ENCODE assay signal across 11 mouse cellular contexts in genomic region chr8:127516043-127516442, GRCm38 (mm10).
DNase-seq lines count a peak whose midpoint lies in the region; ATAC-seq lines count a peak whose summit lies in the region.
"Had no signal": no experiment of that assay in that cellular context is flagged by ENCODE, and none has a peak within 500 bp of the region (broad histone marks: within the 10 kb centered on the region; RNA-seq: fewer than 3 reads in every experiment).

No protein-coding gene starts in this region.

- peaks cover 92% of the 10 kb centered on the region for H3K4me1 ChIP-seq in megakaryocyte, embryonic 14.5 days
- peaks cover 8% of the 10 kb centered on the region; the same call in 1 of the 2 replicates for H3K4me1 ChIP-seq in intestine, embryonic 15.5 days (replicated peaks)

- 0 out of 2 replicates have a peak overlapping the region, but pooled peaks have one; percentile 28 for H3K27ac ChIP-seq in intestine, embryonic 15.5 days

- no peaks in the 10 kb centered on the region for H3K36me3 ChIP-seq in megakaryocyte, embryonic 14.5 days (replicated peaks; ENCODE audit: low read length)
- no peaks in the 10 kb centered on the region for H3K36me3 ChIP-seq in intestine, embryonic 15.5 days
- H3K36me3 ChIP-seq: G1E had no signal

- intact Hi-C loops in left cerebral cortex, postnatal 14 days (cut with DNase I): no loop called here

- no peak overlapping the region for H3K9ac ChIP-seq in intestine, embryonic 15.5 days

- 31% methylated on average over 2 of the region's 2 CpGs for WGBS in intestine, embryonic 15.5 days

- H3K27me3 ChIP-seq in megakaryocyte, embryonic 14.5 days (replicated peaks): no peaks in the 10 kb centered on the region
- H3K27me3 ChIP-seq in intestine, embryonic 15.5 days (replicated peaks): no peaks in the 10 kb centered on the region

- ATAC-seq in megakaryocyte, adult 5-6 weeks (ENCODE audit: poor library complexity, severe bottlenecking): no peak
- ATAC-seq in intestine, embryonic 15.5 days: peak; percentile 68
- no peak for ATAC-seq in monocyte, adult 5-6 weeks (replicated peaks; ENCODE audit: insufficient number of reproducible peaks, low FRiP score, low TSS enrichment, poor library complexity, severe bottlenecking)
- no peak for ATAC-seq in granulocyte monocyte progenitor cell, adult 5-6 weeks (replicated peaks; ENCODE audit: poor library complexity, severe bottlenecking)

- no peaks in the 10 kb centered on the region for H3K9me3 ChIP-seq in megakaryocyte, embryonic 14.5 days
- H3K9me3 ChIP-seq in intestine, embryonic 15.5 days: no peaks in the 10 kb centered on the region

- peak; percentile 53 for DNase-seq in lung, postnatal 25 days (ENCODE audit: low spot score)
- peak; percentile 41 for DNase-seq in thymus, postnatal 4 days
- DNase-seq in left cerebral cortex, postnatal 14 days (ENCODE audit: low spot score in 2 of 2): no peak
- DNase-seq: kidney, adult 9 months; right cerebral cortex, postnatal 14 days had no signal

- peak overlapping the region; percentile 64 for H3K4me3 ChIP-seq in megakaryocyte, embryonic 14.5 days (replicated peaks)
- no peak overlapping the region for H3K4me3 ChIP-seq in intestine, embryonic 15.5 days (replicated peaks)

- H3K4me2 ChIP-seq in intestine, embryonic 15.5 days (replicated peaks): no peak overlapping the region

Comparison
In these comparisons a context has a peak if more than half of its experiments do, and no peak if none do; other contexts are left out.
1. DNase-seq: peak in lung, postnatal 25 days (single experiment) and thymus, postnatal 4 days (single experiment); none in left cerebral cortex, postnatal 14 days (0 of 2).